Mouse (Mus musculus) telencephalon, adult 2 months (tissue): ENCODE data around the gene Mbd3l1.

Experiments used
- DNase-seq: peaks from one replicate; pipeline ENCODE4 v3.0.0-alpha.2; 2011; ENCODE audit warnings: low read depth, low spot score

Mbd3l1 gene

DNA sequence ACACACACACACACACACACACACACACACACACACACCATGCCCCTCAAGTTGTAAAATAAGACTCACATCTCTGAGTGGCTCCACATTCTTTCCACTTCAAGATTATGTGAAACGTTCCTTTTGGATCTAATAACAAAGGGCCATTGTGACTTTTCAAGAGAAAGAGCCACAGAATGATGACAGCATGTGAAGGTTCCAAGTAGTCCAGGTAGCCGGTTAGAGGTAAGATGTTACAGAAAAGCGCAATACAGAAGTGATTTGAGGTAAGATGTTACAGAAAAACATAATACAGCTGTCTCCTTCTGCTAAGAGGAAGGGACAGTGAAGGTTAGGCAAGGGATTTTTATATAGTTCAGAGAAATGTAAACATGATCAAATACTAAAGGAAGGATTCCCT is at the start of gene Mbd3l1, which contains the start of gene Zfp558:
Mbd3l1 (plus strand) TSS at position 192 of the 400 bp plus-strand sequence.
Zfp558 (minus strand) TSS at position 101 of the 400 bp plus-strand sequence.
- no peak for DNase-seq

DNA sequence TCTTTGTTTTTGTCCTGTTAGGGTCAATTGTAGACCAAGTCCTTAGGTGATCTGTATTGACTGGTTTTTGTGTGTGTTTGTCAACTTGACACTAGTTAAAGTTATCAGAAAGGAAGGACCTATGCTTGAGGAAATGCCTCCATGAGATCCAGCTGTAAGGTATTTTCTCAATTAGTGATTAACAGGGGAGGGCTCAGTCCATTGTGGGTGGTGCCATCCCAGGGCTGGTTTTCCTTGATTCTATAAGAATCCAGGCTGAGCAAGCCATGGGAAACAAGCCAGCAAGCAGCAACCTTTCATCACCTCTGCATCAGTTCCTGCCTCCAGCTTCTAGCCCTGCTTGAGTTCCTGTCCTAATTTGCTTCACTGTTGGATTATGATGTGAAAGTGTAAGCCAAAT is 47.8 kb upstream of the Mbd3l1 start, which contains the start of gene Mbd3l2:
Mbd3l2 (plus strand) TSS at position 301 of the 400 bp plus-strand sequence.
- no peak for DNase-seq

DNA sequence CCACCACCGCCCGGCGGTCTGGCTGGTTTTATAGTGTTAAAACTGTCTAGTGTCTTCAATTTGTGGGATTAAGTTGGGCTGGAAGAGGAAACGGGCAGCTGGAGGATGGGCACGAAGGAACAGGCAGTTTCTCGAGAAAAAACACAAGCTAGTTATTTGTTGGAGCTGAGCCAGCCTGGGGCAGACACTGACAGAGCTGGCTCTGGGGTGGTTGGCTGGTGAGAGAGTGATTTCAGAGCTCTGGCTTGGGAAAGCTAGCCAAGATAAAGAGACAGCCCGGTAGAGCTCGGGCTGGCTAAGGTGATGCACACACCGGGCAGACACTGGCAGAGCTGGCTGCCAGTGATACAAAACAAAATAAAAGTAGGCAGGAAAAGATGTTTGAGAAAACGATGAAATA is 46.5 kb upstream of the Mbd3l1 start:
- DNase-seq, result no peak

DNA sequence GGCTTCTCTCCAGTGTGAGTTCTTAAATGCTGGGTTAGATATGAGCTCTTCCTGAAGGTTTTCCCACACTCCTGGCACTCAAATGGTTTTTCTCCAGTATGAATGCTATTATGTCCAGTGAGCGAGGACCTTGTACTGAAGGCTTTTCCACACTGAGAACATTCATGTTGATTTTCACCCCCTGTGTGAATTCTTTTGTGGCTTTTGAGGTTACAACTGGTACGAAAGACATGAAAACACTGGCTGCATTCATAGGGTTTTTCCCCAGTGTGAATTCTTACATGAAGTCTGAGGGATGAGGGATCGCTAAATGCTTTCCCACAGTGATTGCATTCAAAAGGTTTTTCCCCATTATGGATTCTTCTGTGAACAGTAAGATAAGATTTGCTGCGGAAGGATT is 21.6 kb upstream of the Mbd3l1 start:
- no peak for DNase-seq

DNA sequence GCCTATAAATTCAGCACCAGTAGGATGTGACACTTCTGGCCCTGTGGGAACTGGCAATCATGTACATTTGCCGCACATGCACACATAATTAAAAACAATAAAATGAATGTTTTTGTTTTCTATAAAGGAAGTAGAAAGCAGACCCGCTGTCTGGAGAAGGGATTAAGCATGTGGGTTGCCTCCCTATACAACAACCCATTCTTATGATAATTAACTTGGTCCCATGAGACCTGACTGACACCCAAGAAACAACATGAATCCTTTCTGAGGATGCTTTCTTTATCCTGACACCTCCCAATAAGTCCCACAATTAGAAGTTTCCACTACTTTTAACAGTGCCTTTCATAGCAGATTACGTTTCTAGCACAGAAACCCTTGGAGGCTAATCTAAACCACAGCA is 10.8 kb upstream of the Mbd3l1 start:
- no peak for DNase-seq

DNA sequence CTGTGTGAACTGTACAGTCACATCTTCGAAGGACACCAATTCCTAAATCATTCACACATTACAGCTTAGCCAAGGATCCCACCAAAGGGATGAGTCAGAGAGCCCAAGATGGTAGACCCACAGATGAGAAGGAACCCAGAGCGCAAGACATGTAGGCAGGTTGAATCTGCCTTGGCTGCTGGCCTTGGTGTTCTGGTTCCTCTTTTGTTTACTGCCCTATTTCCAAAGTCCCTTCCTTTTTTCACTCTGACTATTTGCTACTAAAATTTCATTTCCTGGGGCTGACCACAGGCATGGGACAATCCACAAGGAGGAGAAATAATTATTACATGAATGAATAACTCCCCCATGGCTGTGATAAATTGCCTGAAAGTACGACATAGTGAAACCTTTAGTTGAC is 10.2 kb upstream of the Mbd3l1 start:
- DNase-seq, result no peak

DNA sequence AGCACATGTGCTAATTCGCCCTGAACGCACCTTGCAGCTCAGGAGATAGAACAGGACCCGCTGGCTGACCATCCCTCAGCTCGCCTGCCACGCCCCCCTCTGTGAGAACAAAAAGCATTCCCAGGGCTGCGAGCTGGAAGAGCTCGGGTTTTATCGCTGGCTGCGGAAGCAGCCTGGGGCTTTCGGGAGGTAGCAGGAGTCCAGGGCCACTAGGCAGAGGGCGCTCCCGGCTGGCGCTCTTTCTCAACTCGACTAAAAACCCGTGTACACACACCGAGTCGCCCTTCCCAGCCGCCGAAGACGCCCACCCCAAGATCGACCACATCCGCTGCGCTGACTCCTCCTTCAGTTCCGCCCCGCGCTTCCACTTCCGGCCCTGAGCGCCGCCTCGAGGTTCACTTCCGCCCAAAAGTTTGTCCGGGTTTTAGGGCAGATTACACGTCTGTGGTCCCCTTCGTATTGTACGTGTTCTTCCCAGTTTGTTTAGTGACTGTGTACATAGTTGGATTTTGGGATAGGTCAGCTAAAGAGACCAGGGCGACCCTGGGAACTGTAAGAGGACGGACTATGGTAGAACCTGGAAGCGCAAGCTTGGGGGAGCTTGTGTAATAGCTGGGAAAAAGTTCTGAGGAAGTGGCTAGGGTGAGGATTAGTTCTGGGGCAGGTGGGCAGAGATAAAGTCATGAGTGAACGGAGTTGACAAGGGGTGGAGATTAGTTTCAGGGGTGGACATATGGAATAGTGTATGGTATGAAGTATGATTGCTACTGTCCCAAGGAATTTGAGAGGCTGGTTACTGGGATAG is 4.6 kb upstream of the Mbd3l1 start:
- peak; percentile 77 for DNase-seq

DNA sequence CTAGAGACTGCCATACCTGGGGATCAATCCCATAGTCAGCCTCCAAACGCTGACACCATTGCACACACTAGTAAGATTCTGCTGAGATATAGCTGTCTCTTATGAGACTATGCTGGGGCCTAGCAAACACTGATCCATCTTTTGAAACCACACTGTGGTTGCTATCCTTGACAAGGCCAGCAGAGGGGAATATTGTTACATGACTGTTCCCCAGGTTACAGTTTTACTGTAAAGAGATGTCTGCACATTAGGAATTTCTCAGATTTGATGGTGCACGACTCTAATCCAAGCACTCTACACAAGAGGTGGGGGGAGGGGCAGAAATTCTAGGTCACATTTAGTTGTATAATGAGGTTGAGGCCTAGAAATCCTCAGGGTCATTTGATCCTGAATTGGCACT is 29.9 kb downstream of the Mbd3l1 start:
- DNase-seq, result no peak
